Mouse (Mus musculus) thymus, postnatal 10 days (tissue): ENCODE data around the gene Enkd1.

Source experiments
- DNase-seq, 2 experiments: peaks; one replicate each; pipeline ENCODE4 v3.0.0; 2021; ENCODE audit warnings: low spot score in 2 of 2

The Enkd1 gene

DNA sequence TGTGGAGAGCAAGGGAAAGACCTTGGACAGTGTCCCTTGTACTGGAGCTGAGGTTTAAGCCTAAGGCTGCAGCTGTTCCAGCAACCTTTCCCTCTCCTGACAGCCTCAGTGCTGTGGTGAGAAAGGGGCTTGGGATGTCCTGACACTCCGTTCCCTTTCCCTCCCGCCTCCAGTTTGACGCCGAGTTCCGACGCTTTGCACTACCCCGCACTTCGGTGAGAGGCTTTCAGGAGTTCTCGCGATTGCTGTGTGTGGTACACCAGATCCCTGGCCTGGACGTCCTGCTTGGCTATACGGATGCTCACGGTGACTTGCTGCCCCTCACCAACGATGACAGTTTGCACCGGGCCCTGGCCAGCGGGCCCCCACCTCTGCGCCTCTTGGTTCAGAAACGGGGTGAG, 6.0 kb downstream of the Enkd1 start:
- peak in 1 of 2 experiments; percentile 7 for DNase-seq

DNA sequence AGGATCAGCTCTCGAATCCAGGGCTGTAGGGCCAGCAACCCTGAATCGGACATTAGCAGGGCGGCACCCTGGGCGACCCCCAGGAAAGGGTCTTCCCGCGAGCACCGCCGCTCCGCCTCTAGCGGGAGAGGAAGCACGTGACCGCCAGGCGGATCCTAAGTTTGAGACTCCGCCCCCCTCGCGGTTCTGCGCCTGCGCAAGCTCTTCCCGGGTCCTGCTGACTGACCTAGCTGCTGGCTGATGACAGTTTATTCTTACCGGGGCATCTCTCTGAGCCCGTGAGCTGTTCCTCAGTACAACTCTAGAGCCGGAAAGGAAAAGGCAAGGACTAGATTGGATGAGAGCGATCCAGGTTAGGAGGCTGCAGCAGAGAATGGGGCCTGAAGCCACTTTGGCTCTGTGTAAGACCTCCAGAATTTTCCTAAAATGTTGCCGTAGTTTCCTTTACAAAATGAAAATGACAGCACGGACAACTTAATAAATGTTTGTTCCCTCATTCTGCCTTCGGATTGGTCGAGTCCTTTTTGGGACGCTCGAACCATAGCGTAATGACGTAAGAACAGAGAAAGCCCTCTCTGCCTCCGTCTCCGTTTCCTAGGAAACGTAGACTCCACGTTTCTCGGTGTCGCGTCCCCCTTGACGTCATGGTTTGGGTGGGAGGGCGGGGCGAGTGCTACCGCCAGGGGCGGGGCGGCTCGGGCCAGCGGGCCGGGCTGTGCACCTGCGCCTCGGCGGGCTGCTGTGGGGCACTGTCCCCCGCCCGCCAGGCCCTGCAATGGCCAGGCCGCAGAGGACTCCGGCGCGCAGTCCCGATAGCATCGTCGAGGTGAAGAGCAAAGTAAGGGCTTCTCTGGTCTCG, 6.8 kb downstream of the Enkd1 start, which contains the start of the genes Acd and Pard6a:
TSS of gene Acd (minus strand) at position 137 of the 859 bp plus-strand sequence.
TSS of gene Pard6a (plus strand) at position 183 of the 859 bp plus-strand sequence.
- peak; percentile 89 to 98 for DNase-seq

DNA sequence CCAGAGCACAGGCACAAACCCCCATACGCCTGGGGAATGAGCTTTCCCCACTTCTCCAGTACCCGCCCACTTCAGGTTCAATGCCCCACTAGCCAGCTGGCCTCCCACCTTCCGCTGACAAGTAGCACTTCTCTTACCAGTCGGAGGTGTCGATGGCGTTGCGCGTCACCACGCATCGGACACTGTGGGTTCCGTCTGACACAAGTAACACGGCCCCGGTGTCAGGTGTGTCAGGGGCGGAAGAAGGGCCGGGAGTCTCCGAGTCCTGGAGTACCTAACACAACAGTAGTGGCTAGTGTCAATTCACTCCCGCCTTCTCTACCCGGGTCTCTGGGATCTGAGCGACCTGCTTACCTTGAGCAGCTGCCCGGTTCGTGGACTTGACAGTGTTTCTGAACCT, 7.4 kb downstream of the Enkd1 start:
- peak; percentile 34 to 39 for DNase-seq

DNA sequence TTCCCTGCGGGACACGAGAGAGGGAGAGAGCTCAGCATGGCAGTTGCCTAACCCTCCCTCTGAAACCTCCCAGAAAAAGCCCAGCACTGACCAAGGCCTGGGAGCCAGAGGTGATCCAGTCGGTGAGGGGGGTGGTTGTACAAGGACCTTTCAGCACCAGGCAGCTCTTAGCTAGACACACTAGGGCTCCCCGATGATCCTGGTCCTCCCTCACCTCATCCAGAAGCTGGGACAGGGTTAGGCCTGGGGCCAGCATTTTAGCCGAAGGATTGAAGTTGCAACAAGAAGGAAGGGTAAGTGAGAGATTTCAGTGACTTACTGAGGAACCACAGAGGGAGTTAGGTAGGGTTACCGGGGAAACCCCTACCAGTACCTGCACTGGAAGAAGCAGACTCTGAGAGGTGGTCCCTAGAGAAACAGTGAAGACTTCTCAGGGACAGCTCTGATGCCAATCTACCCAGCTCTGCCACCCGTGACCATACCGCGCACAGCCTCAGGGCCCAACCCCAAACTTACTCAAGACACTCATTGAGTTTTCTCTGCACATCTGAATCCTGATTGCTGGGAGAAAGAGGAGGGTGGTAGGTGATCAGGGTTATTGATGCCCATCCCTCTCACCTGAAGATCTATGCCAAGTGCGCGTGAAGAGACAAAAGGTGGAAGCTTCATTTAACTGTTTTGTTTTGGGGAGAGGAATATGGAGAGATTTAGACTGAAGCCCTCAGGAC, 8.4 kb downstream of the Enkd1 start:
- no peak for DNase-seq

DNA sequence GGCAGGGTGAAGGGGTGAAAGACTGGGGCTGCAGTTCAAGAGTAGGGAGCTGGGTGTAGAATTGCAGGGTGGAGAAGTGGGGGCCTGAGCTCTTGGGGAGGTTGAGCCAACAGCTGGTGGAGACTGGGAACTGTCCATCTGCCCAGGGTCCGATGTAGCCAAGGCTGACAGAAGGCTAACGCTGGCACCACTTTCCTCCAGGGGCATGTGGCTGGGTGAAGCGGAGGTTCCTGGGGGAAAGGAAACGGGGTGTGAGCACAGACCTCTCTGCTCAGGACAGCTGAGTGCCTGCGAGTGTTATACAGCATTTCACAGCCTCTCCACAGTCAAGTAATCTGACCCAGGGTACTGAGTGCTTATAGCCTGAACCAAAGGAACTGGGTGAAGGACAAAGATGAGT, 9.3 kb downstream of the Enkd1 start:
- DNase-seq: no peak

DNA sequence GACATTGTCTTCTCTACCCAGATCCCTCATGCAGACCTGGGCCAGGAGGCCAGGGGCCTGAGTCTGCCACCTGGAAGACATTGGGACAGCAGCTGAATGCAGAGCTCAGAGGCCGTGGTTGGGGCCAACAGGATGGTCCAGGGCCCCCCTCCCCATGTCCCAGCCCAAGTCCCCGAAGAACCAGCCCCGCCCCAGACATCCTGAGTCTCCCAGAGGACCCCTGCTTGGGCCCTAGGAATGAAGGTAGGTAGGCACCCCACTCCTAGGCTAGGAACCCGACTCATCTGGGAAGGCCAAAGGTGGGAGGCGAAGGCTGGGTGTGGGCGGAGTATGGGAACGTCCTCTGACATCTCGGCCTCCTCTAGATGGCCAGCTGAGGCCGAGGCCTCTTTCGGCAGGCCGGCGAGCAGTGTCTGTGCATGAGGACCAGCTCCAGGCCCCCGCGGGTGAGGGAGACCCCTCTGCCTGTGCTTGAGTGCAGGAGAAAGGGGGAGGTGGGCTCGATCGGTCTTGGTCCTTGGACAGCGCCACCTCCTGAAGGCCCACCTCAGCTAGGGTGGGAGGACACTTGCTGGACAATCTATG, 10.7 kb downstream of the Enkd1 start:
- no peak for DNase-seq

DNA sequence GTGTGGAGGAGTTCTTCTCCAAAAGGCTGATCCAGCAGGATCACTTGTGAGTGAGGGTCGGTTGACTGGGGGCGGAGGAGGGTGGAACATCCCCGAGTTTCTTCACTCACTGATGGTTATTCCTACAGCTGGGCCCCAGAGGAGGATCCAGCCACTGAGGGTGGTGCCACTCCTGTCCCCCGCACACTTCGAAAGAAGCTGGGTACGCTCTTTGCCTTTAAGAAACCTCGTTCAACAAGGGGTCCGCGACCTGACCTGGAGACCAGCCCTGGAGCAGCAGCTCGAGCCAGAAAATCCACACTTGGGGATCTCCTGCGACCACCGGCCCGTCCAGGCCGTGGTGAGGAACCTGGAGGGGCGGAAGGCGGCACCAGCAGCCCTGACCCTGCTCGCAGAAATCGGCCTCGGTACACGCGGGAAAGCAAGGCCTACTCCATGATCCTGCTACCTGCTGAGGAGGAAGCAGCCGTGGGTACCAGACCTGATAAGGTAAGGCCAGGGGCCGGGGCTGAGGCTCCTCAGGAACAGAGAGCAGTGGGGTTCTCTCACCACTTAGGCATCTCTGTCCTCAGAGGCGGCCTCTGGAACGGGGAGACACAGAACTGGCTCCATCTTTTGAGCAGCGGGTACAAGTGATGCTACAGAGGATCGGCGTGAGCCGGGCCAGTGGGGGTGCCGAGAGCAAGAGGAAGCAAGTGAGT, 12.8 kb downstream of the Enkd1 start:
- no peak for DNase-seq

DNA sequence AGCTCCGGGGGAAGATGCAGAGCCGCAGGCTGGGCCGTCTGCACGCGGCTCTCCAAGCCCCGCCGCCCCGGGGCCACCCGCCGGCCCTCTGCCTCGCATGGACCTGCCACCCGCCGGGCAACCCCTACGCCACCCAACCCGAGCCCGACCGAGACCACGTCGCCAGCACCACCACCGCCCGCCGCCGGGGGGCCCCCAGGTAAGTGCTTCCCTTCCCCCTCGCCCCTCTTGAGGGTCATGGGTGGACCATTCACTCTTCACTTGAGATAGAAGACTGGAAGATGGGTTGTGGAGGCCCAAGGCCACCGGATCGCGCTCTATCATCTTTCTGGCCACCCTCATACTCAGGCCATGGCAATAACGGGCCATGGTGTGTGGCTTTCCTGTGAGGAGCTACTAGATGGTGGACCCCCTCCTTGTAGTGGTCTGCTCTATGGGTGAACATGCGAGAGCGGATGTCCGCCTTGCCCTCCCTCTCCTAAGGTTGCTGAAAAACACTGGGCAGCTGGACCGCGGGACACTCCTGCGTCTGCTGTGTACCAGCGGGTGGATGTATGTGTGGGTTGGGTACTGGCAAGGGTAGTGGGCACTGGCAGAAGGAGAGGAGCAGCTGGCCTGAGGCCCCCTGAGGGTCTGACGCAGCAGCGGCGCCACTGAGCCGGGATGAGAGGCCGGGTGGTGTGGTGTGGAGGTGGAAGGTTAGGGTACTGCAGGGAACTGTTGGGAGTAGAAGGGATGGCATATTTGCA, 13.8 kb downstream of the Enkd1 start:
- DNase-seq: no peak

DNA sequence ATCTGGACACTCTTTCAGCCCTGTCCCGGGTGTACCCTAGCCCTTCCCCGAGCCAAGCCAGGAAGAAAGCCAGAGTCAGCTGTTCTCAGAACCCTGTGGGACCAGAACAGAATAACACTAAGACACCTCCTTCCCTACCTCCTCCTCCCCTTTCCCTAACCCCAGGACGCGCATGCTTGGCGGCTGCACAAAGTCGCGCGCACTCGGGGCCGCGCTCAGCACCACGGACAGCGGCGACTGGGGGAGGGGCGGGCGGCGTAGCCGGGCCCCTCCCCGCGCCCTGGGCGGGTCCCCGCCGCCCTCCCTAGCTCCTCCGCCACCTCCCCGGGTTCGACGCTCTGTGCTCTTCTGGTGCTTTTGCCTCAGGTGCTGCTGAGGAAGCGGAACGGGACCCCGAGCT, 14.4 kb downstream of the Enkd1 start:
- DNase-seq: peak in 1 of 2 experiments; percentile 12

DNA sequence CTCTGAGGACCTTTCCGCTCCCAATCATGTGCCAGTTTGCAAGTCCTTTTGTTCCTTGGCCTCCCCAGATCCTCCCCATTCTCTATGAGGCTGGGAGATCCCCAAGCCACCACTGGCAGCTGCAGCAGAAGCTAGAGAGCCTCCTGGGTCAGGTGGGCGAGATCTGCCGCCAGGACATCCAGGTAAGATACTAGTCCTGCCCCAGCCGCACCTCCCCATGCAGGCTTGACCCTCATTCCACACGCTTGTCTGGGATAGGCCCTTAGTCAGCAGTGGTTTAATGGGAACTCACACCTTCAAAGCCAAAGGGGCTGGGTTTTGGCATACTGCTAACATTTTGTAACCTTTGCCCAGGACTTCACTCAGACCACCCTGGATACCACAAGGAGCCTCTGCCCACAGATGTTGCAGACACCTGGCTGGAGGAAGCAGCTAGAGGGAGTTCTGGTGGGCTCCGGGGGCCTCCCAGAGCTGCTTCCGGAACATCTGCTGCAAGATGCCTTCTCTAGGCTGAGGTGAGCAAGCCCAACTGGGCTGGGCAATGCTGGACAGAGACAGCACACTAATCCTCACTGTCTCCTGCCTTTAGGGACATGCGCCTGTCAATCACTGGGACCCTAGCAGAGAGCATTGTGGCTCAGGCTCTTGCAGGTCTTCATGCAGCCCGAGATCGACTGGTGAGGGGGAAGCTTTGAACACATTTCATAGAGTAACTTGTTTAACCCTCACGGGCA, 15.4 kb downstream of the Enkd1 start:
- DNase-seq: no peak

DNA sequence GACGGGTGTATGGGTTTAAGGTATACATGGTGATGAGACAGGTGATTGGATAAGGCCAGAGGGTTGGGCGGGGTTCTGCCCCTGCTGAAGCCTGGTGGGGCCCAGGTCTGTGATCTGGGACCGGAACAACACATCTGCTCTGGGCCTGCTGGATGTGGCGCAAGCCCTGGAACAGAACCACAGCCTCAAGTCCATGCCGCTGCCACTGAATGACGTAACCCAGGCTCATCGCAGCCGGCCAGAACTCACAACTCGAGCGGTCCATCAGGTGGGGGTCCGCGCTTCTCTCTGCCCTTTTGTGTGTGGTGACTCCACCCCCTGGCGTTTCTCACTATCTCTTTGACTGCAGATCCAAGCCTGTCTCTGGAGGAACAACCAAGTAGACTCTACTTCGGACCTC, 17.0 kb downstream of the Enkd1 start:
- no peak for DNase-seq

DNA sequence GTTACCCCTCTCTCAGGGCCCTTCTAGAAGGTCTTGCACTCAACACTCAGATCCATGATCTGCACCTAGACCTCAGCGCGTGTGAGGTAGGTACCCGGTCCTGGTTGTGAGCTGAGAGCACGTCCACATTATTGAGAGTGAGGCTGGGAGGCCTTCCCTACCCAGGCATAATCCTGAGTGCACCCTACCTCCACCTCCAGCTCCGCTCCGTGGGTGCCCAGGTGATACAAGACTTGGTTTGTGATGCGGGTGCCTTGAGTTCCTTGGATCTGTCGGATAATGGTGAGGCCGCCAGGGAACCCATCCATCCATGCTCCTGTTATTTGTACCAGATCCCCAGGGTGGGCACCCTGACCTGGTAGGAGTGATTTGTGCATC, 18.0 kb downstream of the Enkd1 start:
- DNase-seq: no peak

DNA sequence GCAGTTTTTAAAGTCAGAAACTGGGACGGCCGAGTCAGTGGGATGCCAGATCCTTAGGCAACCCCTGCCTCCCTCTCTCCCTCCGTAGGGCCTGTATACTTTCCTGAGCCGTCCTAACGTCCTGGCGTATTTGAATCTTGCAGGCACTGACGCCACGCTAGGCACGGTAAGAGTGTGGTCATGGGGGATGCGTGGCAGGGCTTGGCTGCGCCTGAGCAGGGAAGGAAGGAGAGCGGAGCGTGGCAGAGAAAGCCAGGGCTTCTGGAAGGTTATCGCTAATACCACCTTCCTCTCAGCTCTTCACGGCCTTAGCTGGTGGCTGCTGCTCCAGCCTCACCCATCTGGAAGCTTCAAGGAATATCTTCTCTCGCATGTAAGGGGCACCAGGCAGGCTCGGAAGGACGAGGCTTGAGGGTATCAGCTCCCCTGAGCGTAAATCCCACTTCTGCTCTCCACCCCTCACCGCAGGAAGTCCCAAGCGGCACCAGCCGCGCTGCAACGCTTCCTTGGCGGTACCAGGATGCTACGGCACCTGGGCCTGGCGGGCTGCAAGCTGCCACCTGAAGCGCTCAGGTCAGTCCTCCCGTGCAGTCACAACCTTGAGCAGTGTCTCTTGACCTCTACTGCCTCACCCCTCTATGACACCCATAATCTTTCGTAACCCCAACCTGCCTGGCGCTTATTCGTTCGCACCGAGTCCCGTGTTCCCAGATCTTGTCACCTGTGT, 18.6 kb downstream of the Enkd1 start:
- no peak for DNase-seq

DNA sequence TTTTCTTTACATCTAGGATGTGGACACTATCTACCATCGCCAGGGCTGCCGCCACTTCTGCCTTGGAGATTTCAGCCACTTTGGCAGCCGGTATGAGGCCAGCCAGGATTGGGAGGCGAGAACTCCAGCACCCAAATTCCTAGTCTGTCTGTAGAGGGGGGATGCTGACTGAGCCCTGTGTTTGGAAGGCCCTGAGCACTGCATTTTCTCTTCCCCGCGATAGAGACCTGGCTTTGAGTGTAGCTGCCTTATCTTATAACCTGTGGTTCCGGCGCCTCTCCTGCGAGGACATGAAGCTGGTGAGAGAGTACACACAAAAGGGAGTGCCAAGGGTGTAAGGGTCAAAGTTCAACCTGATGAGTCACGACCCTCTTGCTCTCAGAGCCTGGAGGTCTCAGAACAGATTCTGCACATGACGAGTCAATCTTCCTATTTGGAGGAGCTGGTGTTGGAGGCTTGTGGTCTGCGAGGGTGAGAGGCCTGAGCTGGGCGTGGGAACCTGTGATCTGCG, 19.7 kb downstream of the Enkd1 start:
- DNase-seq: peak in 1 of 2 experiments; percentile 4

DNA sequence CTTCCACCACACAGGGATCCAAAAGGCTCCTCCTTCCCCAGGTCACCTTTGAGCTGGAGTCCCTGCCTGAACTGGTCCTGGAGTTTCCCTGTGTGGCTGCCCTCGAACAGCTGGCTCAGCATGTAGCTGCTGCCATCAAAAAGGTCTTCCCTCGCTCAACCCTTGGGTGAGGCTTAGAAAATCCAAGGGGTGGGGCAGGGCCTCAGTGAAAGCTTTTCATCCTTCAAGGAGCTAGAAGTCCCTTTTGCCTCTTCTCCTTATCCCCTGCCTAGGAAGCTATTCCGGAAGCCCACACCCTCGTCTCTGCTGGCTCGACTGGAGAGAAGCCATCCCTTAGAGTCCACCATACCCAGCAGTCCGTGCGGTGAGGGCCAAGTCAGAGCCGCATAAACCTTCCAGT, 20.5 kb downstream of the Enkd1 start:
- peak in 1 of 2 experiments; percentile 8 for DNase-seq

DNA sequence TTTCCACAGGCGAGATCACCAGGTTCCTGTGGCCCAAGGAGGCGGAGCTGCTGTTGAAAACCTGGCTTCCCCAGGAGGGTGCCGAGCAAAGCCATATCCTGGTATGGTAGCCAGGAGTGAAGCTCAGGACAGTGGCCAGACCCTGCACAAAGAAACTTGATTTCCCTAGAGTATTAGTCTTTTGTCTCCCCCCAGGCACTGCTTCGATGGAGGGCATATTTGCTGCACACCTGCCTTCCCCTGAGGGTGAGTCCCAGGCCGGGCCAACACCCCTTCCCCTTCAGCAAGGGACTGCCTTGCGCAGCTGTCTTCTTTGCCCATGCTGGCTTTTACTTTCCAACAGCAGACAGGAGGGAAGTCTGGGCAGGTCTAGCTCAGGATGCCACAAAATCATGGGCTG, 21.5 kb downstream of the Enkd1 start:
- peak; percentile 48 to 54 for DNase-seq

DNA sequence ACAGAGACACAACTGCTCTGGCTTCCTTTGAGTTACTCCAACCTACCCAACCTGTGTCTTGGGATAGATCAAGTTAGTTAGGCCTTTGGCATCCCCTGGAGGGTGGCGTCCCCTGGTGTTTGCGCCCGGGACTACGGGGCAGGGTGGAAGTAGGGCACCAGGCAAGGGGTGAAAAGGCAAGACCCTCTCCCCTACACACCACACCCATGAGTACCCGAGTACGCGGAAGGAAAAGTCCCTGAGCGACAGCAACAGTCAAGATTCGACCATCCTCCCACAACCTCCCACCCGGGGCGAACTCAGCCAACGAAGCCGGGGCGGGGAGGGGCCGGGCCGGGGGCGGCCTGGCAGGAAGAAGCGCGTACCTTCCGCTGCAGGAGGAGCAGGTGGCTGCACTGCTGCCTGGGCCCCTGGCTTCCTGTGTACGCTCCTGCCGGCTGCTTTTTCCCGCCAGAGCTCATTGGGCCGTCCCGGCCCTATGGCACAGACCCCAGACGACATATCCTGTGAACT, 22.2 kb downstream of the Enkd1 start, which contains the start of gene Carmil2:
TSS of gene Carmil2 (plus strand) at position 479 of the 513 bp plus-strand sequence.
- DNase-seq: peak; percentile 96 to 97

DNA sequence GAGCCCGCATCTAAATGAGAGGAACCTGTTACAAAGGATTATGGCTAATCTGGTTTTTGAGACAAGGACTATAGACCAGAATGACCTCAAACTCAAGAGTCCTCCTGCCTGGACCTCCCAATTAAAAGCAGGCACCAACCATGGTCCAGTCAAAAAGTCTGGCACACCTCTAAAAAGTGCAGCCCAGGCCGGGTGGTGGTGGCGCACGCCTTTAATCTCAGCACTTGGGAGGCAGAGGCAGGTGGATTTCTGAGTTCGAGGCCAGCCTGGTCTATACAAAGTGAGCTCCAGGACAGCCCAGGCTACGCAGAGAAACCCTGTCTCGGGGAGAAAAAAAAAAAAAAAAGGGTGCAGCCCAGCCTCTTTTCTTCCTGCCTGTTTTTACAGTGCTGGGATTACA, 22.7 kb downstream of the Enkd1 start:
- peak in 1 of 2 experiments; percentile 11 for DNase-seq

DNA sequence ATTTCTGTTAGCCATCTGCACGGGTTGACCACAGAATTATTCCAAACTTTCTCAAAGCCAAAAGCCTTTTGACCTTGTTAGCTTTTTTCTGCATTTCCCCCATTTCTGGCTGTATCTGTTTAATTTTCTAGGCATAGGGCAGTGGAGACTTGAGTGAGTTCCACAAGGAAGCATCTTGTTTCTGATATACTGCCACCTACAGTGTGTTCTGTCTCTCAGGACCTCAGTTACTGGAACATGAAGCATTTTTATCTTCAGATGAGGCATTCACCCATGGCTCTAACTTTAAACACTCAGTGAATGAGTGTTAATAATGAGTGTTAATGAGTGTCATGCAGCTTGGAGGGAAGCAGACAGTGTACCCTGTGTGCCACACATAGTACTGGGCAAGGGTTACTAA, 30.1 kb downstream of the Enkd1 start:
- no peak for DNase-seq
